Mouse (Mus musculus) urinary bladder, postnatal 36 days (tissue): ENCODE data around the gene Myh14.
"Not testable (repeated sequence)": the region's sequence is repeated elsewhere in the genome, so short reads cannot be mapped to it uniquely, and the experiment has no call there.

Source experiments
- DNase-seq, 2 experiments: peaks; one replicate each; pipeline ENCODE4 v3.0.0; 2022; ENCODE audit warnings: low spot score in 2 of 2, mixed read lengths in 1 of 2

Myh14 gene

GRCm38 (mm10) chr7:44670803-44671202, at the start of gene Myh14:
Myh14 (minus strand) TSS chr7:44670843.
- peak; percentile 75 to 88 for DNase-seq

- DNase-seq, result no peak
These were observed 39.2 kb upstream of the Myh14 start for GRCm38 (mm10) chr7:44709881-44710280.

GRCm38 (mm10) chr7:44708574-44708973, 37.9 kb upstream of the Myh14 start, which contains the start of gene Izumo2:
Izumo2 (plus strand) TSS chr7:44708742.
- DNase-seq, result no peak

DNA sequence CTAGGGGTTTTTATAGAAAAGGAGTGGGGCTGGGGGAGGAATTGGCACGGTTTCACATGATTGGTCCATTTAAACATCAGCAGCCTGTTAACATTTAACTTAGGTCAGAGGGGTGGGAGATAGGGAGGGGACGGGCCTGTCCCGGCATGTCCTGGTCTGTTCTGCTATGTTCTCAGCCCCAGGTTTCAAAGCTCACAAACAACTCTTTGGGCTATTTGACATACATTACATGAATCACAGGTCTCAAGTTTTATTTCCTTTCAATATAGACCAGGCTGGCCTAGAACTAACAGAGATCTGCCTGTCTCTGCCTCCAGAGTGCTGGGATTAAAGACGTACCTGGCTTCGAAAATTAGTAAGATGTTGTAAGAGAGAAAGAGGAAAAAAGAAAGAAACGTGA, 37.5 kb upstream of the Myh14 start:
- not testable (repeated sequence) for DNase-seq

DNA sequence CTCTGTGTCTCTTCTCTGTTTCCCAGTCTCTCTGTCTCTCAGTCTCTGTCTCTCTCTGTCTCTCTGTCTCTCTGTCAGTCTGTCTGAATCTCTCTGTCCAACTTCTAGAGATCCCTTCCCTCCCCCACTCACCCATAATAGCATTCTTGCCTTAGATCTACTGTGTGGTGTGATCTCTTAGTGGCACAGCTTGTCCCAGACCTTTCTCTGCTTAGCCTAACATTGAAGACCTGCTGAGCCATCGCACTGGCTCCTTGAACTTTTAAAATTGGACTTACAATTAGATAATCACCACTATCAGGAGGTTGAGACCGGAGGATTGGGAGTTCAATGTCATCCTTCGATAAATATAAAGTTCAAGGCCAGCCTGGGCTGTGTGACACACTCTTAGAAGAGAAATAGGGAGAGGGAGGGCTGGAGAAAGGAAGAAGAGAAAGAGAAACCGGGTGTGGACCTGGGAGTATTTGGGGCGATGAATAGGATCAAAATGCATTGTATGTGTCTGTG, 36.6 kb upstream of the Myh14 start:
- no peak for DNase-seq

GRCm38 (mm10) chr7:44706322-44706721, 35.7 kb upstream of the Myh14 start:
- DNase-seq, result no peak

DNA sequence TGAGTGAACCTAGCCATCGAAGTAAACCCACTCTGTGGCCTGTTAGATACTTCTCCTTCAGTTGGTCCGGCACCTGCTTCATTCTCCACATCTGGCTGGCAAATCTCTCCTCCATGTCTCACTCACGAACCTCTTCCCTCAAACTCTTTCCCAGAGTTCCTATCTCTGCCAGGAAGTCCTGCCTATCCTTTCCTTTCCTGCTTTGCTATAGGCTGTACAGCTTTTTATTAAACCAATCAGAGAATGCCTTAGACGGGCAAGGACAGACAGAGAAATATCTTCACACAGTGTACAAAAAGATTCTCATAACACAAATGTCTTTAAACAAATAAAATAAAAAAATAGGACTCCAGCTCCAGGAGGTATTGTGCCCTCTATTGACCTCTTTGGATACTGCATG, 34.4 kb upstream of the Myh14 start:
- DNase-seq, result no peak

DNA sequence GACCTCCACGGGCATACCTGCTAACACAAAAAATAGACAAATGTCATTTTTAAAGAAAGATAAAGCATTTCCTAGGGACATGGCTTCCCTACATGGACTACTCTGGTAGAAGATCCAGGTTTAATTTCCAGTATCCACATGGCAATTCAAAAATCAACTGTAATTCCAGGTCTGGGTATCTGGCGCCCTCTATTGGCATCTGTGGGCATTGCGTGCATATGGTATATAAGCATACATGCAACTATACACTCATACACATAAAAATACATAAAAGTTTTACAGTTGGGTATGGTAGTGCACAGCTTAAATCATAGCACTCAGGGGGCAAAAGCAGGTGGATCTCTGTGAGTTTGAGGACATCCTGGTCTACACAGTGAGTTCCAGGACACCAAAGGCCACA, 33.7 kb upstream of the Myh14 start:
- no peak for DNase-seq

- DNase-seq, result no peak
These were observed 32.3 kb upstream of the Myh14 start for GRCm38 (mm10) chr7:44702985-44703384.

- DNase-seq, result peak in 1 of 2 experiments; percentile 38
These were observed 31.3 kb upstream of the Myh14 start for GRCm38 (mm10) chr7:44701921-44702320.

- DNase-seq, result no peak
These were observed 27.3 kb upstream of the Myh14 start for GRCm38 (mm10) chr7:44697980-44698379.

- peak; percentile 14 to 54 for DNase-seq
These were observed 26.6 kb upstream of the Myh14 start for GRCm38 (mm10) chr7:44697191-44697710.

DNA sequence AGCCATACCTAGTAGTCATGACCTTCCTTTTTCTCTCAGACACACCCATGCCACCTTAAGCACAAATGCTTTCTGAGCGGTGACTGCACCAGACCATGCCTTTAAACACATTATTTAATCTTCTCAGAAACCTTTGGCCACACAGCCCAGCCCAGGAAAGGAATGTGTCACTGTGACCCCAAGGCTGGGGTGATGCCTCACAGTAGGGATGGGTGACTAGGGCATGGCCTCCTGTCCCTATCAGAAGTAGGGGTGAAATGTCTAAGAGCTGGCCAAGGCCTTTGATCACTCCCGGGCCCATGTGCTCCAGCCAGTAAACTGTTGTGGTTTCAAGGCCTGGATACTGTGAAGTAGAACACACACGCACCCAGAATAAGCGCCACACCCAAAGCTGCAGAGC, 24.6 kb upstream of the Myh14 start:
- DNase-seq, result no peak

GRCm38 (mm10) chr7:44693427-44694175, 23.0 kb upstream of the Myh14 start:
- no peak for DNase-seq

- no peak for DNase-seq
These were observed 18.7 kb upstream of the Myh14 start for GRCm38 (mm10) chr7:44689331-44689730.

DNA sequence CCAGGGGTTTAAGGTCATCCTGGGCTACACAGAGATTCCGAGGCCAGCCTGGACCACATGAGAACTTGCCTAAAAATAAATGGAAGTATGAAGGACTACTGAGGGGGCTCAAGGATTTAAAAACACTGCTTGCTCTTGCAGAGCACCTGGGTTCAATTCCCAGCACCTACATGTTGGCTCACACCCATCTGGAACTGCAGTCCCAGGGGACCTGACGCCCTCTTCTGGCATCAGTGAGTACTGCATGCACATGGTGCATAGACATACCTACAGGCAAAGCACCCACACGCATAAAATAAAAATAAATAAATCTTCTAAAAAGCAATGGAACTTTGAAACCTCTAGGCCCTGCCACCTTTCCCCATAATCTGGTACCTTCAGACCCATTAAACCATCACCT, 18.2 kb upstream of the Myh14 start:
- no peak for DNase-seq

GRCm38 (mm10) chr7:44685531-44686402, 15.1 kb upstream of the Myh14 start:
- no peak for DNase-seq

DNA sequence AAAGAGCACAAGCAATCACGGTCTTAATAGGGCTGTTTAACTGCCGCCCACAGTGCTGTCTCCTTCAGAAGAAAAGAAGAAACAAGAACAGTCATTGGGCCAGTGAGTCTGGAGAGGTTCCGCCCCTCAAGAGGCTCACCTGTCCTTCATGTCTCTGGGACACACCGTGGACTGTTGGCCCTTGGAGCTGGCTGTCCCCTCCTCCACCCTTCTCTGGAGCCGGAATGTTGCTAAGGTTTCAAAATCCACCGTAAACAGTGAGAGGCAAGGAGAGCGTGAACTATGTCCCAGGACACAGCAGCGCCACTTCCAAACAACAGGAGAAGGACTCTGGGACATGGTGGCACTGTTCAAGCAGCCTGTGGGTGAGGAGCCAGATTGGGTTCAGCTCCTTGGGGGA, 13.0 kb upstream of the Myh14 start:
- no peak for DNase-seq

GRCm38 (mm10) chr7:44676611-44677010, 6.0 kb upstream of the Myh14 start:
- no peak for DNase-seq

DNA sequence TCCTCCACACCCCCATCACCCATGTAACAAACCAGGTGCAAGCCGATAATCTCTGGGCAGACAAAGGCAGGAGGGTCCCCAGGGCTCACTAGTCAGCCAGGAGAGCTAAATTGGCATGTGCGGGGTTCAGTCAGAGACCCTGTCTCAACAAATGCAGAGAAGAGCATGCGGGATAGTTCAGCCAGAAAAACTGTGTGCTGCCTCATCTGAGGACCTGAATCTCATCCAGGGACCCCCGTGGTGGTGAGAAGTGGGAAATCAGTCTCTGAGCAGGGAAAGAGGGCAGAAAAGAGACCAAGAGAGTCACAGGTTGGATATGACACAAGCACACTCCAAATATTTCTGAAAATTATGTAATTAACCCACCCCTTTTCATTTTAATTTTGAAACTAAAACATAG, 5.5 kb upstream of the Myh14 start:
- DNase-seq, result no peak

DNA sequence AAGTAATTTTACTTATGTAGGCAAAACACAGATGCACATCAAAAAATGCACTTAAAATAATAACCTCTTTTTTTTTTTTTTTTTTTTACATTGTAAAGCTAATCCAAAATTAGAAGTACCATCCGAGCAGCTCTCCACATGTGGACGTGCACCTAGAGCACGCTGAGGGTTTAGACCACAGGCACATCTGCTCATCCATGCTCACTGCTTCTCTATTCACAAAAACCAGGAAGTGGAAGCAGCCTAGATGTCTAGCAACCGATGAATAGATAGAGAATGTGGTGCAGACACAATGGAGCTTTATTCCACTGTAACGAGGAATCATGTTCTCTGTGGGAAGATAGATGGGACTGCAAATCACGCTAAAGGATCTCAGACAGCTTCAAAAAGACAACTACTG, 4.5 kb upstream of the Myh14 start:
- no peak for DNase-seq

DNA sequence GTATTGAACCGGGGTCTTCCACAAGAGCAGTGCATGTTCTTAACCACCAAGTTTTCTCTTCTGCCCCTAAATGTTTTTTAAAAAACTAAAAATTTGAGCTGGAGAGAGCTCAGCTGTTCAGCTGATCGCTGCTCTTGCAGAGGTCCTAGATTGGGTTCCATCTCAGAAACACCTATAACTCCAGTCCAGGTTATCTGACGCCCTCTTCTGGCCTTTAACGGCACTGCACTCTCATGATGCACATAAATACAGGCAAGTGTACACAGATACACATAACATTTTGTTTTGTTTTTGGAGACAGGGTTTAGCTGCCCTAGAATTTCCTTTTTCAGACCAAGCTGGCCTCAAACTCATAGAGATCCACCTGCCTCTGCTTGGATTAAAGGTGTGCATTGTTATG, 3.9 kb upstream of the Myh14 start:
- no peak for DNase-seq
